Mouse (Mus musculus): ENCODE results near the gene Furin.

Gene Furin

DNA sequence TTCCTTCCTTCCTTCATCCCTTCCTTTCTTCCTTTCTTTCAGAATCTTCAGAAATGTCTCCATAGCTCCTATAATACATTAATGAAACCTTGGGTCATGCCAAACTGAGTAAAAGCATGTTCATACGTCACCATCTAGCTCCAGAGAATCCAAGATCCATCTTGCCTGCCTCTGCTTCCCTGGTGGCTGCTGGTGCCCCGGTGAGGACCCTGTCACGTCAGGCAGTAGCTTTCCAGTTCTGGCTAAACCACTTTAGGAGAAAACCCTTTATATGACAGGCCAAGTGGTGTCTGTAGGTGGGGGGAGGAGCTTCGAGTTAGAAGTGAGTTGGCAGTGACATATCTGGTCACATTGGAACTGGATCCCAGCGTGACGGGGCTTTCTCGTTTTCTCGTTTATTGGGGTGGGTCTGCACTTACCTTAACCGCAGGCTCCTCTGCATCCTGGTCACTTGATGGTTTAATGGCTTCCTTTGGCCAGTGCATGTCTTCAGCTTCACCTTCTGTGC is at the start of gene Furin:
TSS of gene Furin (minus strand) at position 249 of the 508 bp plus-strand sequence.
- no peak for DNase-seq

DNA sequence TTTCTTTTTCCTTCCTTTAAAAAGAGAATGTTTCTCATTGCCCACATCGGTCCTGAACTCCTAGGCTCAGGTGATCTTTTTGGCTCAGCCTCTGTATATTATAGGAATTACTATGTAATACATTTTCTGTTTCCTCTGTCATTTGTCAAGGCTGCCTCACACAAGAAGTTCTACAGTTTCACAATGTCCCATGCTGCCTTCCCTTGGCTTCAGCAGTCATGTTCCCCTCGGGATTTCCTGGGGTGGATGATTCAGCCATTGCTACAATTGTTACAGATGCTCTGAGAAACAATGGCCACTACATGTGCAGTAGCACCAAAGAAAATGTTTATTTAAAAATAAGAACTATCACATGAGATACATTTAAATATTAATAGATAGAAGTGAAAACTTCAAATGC is 49.5 kb upstream of the Furin start:
- no peak for DNase-seq

DNA sequence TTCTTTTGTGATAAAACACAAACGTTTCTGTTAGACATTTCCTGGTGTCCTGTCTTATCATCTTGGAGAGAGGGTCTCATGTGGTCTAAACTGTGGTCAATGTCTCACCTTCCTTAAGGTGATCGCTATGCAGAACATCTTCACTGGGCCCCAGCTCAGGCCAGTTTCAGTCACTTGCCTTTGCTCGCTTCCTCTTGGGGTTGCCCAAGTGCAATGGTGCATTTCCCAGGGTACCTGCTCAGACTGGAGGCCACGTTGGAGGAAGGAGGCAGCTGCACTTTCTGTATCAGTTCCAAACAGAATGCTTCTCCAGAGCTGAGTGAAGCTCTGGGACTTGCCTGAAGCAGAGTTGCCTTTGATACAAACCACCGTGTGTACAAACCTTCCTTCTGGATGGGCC is 48.8 kb upstream of the Furin start:
- no peak for DNase-seq

DNA sequence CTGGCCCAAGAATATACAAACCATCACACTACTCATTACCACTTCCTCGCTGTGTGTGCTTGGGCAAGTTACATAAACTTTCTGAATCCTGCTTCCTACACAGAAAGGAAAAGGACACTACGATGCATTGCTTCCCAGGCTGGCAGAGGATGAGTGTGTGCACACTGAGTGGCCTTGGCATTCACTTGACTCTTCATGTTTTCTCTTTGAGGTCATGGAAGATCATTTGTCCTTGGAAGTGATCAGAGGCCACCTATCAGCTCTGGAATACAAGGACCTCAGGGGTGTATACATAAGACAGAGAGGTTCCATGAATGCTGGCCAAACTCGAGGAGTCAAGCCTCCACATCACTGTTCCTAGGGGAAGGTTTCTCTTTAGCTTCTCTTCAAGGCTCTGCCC is 47.9 kb upstream of the Furin start:
- DNase-seq, result no peak

DNA sequence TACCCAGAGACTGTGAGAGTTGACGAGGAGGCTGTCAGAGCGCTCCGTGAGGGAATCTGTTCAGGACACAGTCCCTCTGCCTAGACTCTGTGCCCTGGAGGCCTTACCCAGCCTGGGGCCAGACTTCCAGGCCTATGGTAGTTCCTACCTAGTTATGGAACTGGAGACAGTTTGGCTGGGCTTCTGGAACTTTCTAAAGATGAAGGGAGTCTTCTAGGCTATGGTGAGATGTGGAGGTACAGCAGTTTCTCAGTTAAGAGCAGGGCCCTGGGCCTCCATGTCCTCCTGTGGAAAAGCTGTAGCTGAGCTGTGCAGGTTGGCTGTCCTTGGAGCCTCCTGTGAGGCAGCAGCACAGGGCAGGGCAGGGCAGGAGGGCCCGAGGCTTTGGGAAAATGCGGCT is 47.0 kb upstream of the Furin start:
- no peak for DNase-seq

DNA sequence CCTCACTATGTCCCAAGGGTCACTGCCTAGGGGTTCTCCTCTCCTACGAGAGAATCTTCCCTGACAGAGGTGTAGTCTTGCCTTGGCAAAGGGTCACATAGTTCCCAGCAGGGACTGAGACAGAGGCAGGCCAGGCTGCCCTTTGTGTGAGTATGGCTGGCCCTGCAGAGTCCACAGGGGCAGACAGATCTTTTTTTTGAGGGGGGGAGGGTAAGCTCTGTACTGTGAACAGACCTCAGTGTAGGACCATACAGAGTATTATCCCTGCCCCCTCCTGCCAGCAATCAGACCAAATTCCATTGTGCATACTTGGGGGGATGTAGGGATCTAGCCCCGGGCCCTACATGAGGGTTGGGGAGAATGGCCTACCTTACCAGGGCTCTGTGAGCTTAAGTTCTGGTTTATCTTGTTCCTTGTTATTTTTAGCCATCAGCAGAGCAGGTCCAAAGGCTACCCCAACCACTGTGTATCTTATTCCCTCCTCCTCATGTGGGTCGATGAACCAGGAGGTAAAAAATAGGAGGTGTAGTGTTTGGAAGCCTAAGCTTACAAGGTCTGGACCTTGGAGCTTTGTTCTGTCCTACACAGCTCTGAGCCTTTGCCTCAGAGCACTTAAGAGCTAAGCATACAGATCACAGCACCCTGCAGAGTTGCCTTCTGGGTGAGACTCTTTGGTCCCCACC is 46.5 kb upstream of the Furin start:
- DNase-seq, result no peak

DNA sequence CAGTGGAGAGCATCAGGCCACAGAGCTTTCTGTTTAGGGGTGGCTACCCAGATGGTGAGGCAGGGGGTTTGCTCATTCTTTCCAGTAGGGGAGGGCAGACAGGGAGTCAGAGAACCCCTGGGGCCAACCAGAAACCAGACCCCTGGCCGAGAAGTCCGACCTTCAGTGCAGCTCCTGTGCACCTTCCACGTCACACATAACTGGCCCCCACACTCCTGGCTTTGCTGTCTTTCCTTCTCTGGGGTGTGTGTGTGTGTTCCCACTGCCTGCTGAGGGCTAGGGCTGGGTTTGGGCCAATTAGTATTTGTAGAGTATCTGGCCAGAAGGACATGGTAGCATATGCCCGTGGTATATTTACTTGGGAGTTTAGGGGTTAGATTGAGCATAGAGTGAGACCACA is 45.1 kb upstream of the Furin start:
- no peak for DNase-seq

DNA sequence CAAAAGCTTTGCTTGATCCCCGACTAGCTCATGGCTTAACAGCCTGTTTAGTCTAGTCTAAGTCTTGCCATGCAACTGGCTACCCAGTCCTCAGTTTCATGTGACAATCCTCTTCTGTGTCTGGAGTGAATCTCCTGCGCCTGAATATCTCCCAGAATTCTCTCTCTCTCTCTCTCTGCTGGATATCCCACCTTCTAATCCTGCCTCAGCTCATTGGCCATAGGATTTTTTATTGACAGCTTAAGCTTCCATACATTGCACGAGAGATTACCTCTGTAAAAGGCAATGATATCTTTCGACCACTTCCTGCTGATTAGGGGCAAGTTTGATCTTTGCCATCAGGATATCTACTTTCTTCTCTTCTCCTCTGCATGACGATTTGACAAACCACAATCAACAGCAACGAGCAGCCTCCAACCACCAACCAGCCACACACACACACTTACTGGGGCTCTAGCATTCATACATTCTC is 44.4 kb upstream of the Furin start:
- no peak for DNase-seq

DNA sequence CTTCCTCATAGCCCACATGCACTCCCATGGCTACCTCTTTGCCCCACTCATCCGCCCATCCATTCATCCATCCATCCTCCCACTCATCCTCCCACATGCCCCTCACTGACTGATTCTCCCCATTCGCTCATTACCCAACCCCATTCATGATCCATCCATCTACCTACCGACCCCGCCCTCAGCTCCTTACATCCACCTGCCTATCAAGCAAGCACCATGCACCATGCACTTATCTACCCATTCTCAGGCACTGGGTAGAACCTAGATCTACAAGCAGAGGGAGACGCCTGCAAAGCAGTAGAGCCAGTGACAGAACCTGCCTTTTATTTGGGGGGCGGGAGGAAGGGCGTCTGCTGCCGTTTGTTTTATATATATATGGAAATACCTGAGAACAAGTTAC is 42.1 kb upstream of the Furin start:
- DNase-seq, result no peak

DNA sequence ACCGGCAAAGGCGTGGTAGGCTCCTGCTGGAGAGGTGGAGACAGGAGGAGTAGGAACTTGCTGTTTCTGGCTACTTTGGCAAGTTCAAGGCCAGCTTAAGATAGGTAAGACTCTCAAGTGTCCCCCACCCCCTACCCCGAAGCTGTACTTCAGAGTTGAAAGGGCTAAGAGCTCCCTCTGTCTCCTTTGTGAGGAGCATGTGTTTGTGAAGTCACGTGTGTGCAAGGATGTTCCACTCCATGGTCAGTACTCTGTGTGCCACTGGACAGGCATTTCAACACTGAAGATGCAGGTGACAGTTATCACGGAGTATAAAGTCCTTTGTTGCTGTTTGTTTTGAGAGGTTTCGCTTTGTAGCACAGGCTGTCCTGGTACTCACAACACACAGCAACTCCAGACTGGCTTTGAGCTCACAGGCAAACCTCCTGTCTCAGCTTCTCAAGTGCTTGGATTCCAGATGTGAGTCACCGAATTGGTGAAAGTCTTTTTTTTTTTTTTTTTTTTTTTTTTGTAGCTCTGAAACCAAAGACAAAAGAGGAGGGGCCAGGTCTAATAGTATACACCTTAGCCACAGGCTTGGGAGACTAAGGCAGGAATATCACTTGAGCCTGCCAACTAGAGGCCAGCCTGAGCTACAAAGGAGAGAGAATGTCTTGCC is 41.1 kb upstream of the Furin start:
- no peak for DNase-seq

DNA sequence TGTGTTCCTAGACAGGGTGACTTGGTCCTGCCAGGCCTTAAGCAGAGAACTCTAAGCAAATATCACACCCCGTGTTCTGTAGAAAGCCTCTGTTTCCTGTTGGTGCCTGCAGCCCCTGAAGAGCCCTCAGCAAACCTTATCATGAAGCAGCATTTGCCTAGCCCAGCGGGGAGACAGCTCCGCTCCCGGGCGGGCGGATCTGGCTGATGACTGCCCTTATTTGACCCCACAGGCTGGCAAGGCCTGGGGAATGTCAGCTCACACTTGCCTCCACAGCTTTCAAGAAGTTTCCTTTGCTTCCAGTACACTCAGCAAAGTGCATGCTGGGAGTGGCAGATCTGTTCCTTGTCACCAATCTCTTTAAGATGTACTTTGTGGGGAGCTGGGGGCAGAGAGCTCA is 40.3 kb upstream of the Furin start:
- no peak for DNase-seq

DNA sequence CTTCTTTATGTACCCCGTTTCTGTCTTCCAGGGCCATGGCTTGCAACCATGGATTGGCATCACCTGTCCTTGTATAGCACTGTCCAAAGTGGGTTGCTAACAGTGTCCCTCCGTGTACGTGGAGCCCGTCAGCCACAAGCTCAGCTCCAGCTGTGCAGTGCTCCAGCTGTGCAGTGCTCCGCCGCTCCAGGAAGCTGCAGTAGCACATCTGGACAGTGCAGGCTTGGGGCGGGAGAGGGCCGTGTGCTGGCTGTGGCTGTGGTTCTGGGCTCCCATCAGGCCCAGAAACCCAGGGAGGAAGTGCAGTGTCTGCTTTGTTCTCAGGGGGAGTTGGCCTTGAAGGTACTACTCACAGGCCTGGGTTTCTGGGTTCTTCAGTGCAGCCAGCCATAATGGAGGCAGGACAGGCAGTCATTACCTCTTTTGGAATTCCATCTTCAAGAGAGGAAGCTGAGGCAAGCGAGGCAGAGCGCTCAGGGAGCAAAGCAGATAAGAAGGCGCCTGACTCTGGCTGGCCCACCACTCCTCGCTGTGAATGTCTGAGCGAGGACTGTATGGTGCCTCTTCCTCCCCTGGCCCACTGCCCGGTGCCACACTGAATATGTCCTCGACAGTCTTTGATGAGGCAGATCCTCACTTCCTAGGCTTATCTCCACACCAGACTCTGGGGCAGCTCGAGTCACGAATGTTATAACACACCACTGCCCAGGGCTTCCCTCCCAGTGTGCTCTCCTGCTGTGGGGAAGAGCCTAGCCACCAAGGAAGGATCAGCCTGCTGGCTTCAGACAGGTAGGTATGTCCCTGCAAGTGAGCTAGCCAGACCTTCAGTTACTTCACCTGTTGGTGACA is 39.4 kb upstream of the Furin start:
- peak; percentile 23 for DNase-seq

DNA sequence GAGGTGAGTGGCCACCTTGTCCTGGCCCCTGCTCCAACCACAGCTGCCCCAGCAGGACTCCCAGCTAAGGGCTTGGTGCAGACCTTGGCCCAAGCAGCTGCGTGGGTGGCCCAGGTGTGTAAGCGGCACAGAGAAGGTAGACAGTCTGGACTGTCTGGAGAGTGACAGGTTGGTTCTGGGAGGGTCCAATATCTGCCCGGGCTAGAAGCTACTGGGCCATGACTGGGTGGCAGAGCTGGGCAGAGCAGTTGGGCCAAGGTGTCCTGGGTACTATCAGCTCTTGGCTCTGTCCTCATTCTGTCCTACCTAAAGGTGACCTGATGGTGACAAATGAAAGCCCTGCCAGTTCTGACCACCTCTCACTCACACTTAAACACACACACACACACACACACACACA is 37.9 kb upstream of the Furin start:
- DNase-seq, result no peak

DNA sequence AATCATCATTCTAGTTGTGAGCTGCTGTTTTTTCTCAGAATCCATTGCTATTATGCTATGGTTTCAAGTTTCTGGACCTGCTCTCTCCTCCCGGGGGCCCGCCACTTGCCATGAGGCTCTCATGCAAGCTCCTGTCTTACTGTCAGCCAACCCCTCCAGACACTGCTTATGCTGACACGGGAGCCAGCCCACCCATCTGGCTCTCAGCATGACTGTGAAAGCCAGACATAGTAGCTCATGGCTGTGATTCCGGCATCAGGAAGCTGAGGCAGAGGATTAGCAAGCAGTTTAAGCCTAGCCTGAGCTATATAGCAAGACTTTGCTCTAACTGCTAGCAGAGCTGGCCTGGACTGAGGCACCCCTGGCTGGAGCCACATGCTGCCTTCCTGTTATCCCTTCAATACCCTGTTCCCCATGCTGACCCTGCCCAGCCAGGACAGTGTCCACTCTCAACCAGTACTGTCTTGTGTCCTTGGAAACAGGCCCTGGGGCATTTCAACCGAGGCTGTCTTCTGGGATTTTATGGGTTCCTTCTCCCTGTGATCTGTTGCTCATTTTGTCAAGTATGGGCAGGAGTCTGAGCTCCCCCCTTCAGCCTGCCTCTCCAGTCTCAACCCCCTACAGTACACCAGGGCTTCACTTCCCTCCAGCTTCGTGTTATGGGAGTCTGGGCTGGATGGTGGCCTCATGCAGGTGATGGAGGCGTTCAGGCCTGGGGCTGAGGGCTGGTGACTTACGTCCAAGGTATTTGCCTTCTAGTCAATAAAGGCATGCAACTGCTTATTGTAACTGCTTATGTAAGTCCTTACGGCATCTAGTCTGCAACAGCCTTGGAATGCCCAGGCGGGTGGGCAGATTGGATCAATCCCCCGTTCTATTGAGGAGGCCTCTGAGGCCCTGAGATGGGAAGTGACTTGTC is 37.0 kb upstream of the Furin start:
- DNase-seq, result peak; percentile 27

DNA sequence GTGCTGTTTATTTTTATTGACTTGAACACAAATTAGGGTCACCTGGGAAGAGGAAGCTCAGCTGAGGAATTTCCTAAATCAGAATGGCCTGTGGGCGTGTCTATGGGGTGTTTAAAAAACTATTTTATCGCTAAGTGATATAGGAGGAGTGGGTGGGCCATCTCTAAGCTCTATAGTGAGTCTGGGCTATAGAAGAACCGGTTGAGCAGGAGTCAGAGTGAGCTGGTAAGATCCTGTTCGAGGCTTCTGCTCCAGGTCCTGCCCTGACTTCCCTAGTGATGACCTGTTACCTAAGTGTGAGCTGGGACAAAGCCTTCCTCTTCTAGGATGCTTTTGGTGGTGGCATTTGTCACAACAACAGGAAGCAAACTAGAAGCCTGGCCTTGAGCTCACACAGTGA is 35.4 kb upstream of the Furin start:
- no peak for DNase-seq

DNA sequence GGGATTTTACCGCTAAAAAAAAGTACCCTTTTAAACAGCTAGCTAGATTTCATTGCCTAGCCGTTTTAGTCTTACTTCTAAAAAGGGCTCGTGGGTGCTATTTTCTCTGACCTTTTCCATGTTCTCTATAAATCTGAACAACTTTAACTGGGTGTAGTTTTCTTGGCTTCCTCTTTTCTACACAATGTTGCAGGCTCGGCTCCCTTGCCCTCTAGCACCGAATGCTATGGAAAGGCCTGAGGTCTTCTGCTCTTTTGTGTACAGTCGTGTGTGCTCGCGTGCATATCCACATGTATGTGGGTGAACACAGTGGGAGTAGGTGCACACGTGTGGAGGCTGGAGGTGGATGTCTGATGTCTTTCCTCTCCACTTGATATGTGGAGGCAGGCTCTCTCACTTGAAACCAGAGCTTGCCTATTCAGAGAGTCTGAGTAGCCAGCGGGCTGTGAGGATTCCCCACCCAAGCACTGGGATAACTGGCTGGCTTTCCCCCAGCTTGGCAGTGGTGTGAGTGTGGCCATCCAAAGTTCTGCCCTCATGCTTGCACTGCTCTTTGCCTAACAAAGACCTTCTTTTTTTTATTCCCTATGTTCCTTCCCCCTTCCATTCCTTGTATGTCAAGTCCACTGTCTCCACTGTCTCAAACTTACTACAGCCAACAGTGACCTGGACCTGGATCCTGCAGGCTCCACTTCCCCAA is 34.7 kb upstream of the Furin start:
- no peak for DNase-seq

DNA sequence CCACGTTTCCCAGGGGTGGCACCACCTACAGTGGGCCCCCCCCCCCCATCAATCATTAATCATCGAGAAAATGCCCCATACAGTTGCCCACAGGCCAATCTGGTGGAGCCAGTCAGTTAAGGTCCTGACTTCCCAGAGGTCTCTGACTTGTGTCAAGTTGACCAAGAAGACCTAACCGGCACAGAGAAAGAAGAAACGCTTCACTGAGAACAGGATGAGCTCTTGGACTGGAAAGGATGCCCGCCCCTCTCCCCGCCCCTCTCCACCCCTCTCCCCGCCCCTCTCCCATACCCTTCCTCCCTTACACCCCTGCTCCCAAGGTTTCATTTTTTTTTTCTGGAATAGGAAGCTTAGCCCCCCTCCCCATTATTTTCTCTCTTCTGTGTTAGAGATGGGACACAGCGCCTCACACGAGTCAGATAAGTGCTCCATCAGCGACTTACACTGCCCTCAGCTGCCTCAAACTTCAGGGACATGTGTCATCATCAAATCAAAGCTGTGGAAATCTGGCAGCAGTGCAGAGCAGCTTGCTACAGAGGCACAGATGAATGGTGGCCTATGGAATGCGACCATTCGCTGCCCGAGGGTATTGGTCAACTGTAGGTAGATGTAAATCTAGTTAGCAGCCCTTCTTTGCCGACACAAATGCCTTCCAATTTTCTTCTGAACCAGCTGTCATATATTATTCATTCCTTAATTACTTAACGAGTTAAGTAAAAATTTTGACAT is 34.0 kb upstream of the Furin start:
- DNase-seq, result no peak

DNA sequence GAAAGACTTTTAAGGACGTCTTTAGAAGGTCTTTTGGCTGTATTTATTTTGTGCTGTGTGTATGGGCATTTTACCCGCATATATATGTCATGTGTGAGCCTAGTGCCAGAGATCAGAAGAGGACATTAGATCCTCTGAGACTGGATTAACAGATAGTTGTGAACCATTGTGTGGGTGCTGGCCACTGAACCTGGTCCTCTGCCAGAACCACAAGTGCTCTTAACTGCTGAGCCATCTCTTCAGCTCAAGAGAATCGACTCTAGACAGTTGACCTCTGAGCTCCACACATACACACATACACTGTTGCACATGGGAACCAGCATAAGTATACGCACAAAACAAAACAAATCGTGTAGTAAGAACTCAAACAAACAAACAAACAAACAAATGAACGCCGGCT is 31.3 kb upstream of the Furin start:
- no peak for DNase-seq

DNA sequence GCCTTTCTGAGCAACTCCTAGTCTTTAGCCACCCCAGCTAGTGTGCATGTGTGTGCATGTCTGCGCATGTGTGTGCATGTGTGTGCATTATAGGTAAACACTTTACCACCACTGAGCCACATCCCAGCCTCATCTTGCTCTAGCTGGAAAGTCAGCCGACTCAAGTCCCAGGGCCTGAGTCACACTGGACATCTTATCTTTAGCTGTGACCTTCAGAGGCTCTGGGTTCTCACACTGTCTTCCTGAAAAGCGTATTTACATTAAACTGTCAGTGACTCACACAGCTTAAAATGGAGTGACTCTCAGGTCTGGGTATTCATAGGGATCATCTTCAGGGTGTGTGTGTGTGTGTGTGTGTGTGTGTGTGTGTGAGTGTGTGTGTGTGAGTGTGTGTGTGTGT is 30.4 kb upstream of the Furin start:
- no peak for DNase-seq

DNA sequence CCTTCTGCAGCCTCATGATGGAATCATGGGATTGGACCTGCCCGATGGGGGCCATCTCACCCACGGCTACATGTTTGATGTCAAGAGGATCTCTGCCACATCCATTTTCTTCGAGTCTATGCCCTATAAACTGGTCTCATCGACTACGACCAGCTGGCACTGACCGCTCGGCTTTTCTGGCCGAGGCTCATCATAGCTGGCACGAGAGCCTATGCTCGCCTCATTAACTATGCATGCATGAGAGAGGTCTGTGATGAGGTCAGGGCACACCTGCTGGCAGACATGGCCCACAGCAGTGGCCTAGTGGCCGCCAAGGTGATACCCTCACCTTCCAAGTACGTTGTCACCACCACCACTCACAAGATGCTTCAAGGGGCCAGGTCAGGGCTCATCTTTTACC is 24.4 kb upstream of the Furin start:
- DNase-seq, result no peak

DNA sequence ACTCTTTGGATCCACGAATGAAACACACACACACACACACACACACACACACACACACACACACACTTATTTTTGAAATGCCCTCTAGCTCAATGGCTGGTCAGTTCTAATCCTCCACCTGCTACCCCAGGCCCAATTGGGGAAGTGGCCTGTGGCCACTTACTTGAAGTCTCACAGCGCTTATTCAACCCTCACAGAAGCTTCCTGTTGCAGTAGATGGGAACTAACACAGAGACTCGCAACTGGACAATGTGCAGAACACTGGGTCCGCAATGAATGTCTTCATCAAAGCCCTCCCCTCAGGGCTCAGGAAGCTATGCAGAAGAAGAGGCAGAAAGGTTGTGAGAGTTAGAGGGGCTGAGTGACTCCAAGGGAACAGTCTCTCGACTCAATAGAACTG is 22.5 kb upstream of the Furin start:
- DNase-seq, result no peak
